Mouse (Mus musculus) cerebellum, adult (tissue): ENCODE data around the gene Ap1s1.

ENCODE experiments used
- ATAC-seq: cut with Nextera tagmentation; 2 replicates; pipeline ENCODE4 v1.9.2; 2017; ENCODE audit warnings: mild to moderate bottlenecking, moderate library complexity, mixed read lengths; ENCODE audit not compliant: insufficient number of reproducible peaks, low FRiP score, low TSS enrichment

The Ap1s1 gene

GRCm38 (mm10) chr5:137045402-137046323 is at the start of gene Ap1s1:
Gene Ap1s1, minus strand, starts transcription at chr5:137046135.
- ATAC-seq, result peak; percentile 88

GRCm38 (mm10) chr5:137095135-137095534 is 49.2 kb upstream of the Ap1s1 start:
- ATAC-seq, result no peak

GRCm38 (mm10) chr5:137093720-137094119 is 47.8 kb upstream of the Ap1s1 start:
- ATAC-seq, result no peak

GRCm38 (mm10) chr5:137091560-137091959 is 45.6 kb upstream of the Ap1s1 start:
- ATAC-seq, result no peak

GRCm38 (mm10) chr5:137090870-137091269 is 44.9 kb upstream of the Ap1s1 start:
- ATAC-seq, result no peak

GRCm38 (mm10) chr5:137087410-137087809 is 41.5 kb upstream of the Ap1s1 start:
- ATAC-seq, result no peak

GRCm38 (mm10) chr5:137085731-137086130 is 39.8 kb upstream of the Ap1s1 start:
- ATAC-seq, result no peak

- ATAC-seq, result no peak
These were observed 39.1 kb upstream of the Ap1s1 start for GRCm38 (mm10) chr5:137085021-137085420.

GRCm38 (mm10) chr5:137083051-137083450 is 37.1 kb upstream of the Ap1s1 start:
- ATAC-seq, result no peak

GRCm38 (mm10) chr5:137079849-137080248 is 33.9 kb upstream of the Ap1s1 start:
- ATAC-seq, result no peak

- ATAC-seq, result no peak
These were observed 32.7 kb upstream of the Ap1s1 start for GRCm38 (mm10) chr5:137078616-137079015.

GRCm38 (mm10) chr5:137078041-137078440 is 32.1 kb upstream of the Ap1s1 start:
- no peak for ATAC-seq

- ATAC-seq, result no peak
These were observed 31.3 kb upstream of the Ap1s1 start for GRCm38 (mm10) chr5:137077187-137077586.

- ATAC-seq, result no peak
These were observed 30.4 kb upstream of the Ap1s1 start for GRCm38 (mm10) chr5:137076191-137076930.

GRCm38 (mm10) chr5:137075726-137076125 is 29.8 kb upstream of the Ap1s1 start:
- no peak for ATAC-seq

- ATAC-seq, result no peak
These were observed 28.3 kb upstream of the Ap1s1 start for GRCm38 (mm10) chr5:137074191-137074651.

GRCm38 (mm10) chr5:137073141-137073540 is 27.2 kb upstream of the Ap1s1 start:
- ATAC-seq, result no peak

- no peak for ATAC-seq
These were observed 26.4 kb upstream of the Ap1s1 start, which contains the start of gene Serpine1 for GRCm38 (mm10) chr5:137072079-137072960. Gene Serpine1, minus strand, starts transcription at chr5:137072268.

GRCm38 (mm10) chr5:137070881-137071605 is 25.1 kb upstream of the Ap1s1 start:
- ATAC-seq, result no peak

GRCm38 (mm10) chr5:137068711-137069110 is 22.8 kb upstream of the Ap1s1 start:
- no peak for ATAC-seq
